Mouse (Mus musculus) neural tube, embryonic 10.5 days (tissue): ENCODE measurements at regions not wholly inside any gene's neighbourhood (a gene's known extent, or its start where the extent isn't known, plus 50 kb on each side); places are given as distances from the start of the nearest gene placed in this dataset.

Experiments used
- DNase-seq: peaks from one replicate; pipeline ENCODE4 v3.0.0-alpha.2; 2017; ENCODE audit warnings: low spot score; ENCODE audit errors: extremely low spot score

DNA sequence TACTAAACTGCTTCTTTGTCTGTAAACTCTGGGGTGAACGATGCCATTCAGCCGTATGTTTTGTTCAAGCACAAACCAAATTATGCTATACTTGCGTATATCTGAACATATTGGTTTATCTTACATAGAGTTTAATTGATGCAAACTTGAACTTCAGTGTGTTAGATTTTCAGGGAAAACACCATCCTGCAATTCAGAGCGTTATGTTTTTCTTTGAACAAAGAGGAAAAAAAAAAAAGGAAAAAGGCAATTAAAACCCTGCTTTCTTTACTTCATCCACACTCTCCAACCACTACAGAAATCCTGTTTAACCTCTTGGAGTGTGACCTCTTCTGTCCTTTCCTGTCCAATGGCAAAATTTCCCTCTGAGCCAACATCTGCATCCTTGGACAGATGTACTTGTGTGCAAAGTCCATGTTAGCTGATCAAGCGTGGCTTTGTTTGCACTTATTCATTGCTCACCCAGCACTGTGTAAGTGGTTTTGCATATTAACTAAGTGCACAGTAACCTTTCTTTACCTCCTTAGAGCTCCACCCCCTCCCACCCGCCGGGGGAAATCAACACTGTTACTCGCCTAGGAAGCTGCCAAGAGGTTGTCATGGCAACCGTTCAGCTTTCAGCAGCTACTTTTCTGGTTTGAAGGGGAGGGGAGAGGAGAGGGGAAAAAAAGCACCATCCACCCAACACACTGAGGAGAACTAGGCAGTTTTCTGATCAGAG, 174.4 kb upstream of the Klf12 start:
- DNase-seq: peak; percentile 77

DNA sequence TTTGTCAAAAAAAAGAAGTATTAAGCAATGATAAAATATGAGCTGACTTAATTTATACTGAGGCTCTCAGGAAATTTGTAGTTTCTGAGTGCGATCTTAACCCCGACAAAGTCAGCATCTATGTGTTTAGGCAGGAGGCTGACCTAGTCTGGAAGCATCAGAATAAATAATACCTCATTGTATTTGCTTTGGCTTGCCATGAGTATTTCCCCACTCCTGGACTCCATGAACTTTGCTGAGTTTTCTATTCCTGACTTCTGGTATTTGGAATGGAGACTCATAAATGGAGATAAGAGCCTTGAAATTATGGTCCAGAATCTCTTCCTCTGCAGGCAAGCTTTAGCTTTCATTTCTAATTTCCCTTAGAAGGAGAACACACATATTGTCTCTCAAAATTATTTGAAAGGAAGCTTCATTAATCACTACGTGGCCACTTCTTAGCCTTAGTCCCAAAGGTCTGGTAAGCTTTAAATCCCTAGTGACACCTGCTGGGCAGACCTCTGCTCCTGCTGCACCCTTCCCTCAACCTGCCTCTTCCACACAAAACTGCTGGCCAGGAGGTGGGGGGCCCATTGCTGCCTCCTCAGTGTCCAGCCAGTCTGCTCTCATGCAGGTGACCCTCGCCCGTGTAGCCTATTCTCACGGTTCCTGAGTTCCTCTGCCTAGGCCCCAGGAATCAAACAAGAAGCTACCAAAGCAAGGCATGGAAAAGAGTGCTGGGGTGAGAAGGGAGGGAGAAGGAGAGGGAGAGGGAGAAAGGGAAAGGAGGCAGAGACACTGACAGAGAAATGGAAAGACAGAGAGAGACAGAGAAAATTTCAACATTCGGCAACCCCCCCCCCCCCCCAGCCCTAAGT, 173.6 kb upstream of the Klf12 start:
- DNase-seq: peak; percentile 29

- DNase-seq: no peak
Observed at GRCm38 (mm10) chr14:100446130-100446529, 161.7 kb upstream of the Klf12 start.

- no peak for DNase-seq
Observed at GRCm38 (mm10) chr14:100444848-100445247, 160.4 kb upstream of the Klf12 start.

DNA sequence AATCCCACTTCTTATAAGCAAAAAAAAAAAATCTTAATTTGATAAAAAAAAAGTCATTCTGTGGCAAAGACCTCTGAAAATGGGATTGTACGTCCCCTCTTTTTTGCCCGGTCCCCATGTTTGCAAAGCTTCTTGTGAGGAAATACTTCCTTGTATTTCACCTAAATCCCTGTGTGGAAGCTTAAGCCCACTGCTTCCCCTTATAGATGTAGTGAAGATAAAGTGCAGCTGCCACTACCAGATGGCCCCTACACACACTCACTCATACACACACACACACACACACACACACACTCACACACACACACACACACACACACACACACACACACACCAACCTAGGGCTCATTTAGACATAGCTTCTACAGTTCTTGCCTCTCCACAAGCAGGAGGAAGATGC, 159.6 kb upstream of the Klf12 start:
- no peak for DNase-seq

GRCm38 (mm10) chr14:100437552-100437951, 153.1 kb upstream of the Klf12 start:
- DNase-seq: no peak

DNA sequence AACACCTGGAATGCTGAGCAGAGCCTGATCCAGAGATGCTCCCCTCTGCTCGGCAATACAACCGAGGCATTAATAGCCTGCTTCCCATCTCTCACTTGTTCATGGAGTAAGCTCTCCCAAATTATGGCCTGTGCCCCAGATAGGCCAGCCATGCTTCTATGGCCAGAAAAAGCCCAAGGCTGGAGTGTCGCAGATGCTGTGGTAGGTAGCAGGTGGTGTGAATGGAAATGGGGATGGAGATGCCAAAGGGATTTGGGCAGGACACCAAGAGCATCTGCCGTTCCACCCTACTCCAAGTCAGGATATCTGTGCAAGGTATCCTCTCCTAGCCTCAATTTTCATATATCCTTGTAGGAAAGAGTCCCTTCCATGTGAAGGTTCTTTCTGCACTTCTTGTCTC, 145.2 kb upstream of the Klf12 start:
- no peak for DNase-seq

- no peak for DNase-seq
Observed at GRCm38 (mm10) chr14:100426399-100426798, 141.9 kb upstream of the Klf12 start.

- no peak for DNase-seq
Observed at GRCm38 (mm10) chr14:100423790-100424189, 139.3 kb upstream of the Klf12 start.

GRCm38 (mm10) chr14:100421666-100422065, 137.2 kb upstream of the Klf12 start:
- no peak for DNase-seq

GRCm38 (mm10) chr14:100415099-100415498, 130.6 kb upstream of the Klf12 start:
- no peak for DNase-seq

- DNase-seq: no peak
Observed at GRCm38 (mm10) chr14:100412211-100412610, 127.7 kb upstream of the Klf12 start.

- DNase-seq: no peak
Observed at GRCm38 (mm10) chr14:100397191-100397590, 112.7 kb upstream of the Klf12 start.

- peak; percentile 31 for DNase-seq
Observed at GRCm38 (mm10) chr14:100375218-100375983, 90.9 kb upstream of the Klf12 start.

DNA sequence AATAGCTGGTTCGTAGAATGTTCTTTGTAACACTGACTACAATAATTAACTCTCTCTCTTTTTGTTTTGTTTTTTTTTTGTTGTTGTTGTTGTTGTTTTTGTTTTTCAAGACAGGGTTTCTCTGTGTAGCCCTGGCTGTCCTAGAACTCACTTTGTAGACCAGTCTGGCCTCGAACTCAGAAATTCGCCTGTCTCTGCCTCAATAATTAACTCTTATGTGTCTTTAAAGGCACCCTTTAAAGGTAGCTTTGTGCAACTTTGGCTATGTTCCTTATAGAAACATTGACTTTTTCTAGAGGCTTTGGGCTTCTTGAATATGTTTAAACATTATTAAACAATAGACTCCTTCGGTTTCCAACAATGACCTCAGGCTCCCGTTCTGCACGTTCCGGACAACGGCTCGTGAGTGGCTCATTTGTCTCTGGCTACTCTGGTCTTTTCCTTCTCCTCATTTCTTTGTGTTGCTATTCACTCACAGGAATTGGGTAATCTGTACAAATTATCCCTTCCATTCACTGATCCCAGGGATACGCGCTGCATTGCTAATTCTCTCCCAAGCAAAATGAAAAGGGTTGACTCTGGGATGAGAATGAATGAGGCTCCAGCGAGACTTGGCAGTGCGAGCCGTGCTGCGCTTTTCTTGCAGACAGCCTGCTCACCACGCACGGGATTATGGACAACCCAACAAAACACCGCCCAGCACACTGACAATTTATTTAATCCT, 90.2 kb upstream of the Klf12 start:
- peak; percentile 46 for DNase-seq

DNA sequence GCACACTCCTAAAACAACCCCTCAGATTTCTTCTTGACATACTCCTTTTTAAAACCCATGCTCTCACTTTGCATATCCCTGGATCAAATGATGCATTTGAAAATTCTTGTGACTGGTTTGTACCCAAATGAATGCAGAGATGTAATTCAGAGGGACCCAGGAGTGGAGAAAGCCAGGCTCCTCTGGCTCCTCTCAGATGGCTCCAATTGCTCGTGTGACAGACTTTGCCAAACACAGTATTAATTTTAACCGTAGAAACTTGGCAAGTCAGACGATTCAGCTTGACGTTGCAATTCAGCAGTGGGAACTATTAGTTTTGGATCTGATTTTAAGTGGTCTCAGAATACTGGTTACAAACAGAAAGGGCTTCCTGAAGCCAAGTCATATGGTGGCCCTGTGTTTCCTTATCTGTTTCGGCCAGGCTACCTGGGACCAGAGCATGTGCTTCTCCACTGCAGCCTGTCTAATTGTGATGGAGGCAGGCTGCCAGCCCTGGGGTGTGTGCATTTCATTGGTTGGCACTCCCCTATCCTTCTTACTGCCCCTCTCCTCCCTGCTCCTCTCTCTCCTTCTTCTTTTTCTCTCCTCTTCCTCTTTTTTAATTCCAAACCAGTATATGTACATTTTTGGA, 81.9 kb upstream of the Klf12 start:
- DNase-seq: no peak

DNA sequence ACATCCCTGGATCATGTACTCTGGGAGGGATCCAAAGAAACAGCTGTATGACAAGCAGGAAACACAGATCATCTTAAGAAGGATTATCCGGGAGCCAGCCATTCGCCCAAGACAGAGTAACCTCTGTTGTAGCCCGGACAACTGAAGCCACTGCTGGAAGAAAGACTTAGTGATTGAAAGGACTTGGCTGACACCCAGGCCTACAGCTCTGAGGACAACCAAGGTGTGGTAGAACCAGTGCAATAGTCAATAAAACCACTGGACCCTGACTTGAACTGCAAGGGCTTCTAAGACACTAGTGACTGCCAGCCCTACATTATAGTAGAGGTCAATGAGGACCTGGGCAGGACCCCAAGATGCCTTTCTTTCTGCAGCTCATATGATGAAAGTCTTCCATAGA, 78.3 kb upstream of the Klf12 start:
- DNase-seq: no peak

- DNase-seq: no peak
Observed at GRCm38 (mm10) chr14:100361346-100362029, 77.0 kb upstream of the Klf12 start.

GRCm38 (mm10) chr14:100359881-100360280, 75.4 kb upstream of the Klf12 start:
- DNase-seq: no peak

DNA sequence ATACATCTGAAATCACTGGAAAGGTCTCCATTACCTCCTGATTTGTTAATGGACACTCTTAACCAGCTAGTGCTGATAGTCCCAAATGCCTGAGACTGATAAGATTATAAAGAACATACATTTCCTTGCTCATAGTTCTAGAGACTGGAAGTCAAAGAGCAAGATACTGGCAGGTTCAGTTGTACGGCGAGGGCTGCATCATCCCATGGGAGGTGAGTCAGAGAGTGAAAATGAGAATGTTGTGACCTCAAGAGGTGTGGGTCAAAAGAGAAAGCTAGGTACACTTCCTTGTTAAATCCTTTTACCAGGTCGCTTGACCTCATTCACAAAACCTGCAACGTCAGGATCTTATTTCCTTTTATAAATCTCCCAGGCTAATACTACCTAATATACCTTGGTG, 72.7 kb upstream of the Klf12 start:
- DNase-seq: no peak
